Mouse (Mus musculus): ENCODE measurements at regions not wholly inside any gene's neighbourhood (a gene's known extent, or its start where the extent isn't known, plus 50 kb on each side); places are given as distances from the start of the nearest gene placed in this dataset.
A peak's percentile ranks its signal among the peaks of the same experiment; 100 is the strongest.

GRCm38 (mm10) chr10:24357636-24358035, 134.3 kb downstream of the Moxd1 start:
- DNase-seq, result no peak

DNA sequence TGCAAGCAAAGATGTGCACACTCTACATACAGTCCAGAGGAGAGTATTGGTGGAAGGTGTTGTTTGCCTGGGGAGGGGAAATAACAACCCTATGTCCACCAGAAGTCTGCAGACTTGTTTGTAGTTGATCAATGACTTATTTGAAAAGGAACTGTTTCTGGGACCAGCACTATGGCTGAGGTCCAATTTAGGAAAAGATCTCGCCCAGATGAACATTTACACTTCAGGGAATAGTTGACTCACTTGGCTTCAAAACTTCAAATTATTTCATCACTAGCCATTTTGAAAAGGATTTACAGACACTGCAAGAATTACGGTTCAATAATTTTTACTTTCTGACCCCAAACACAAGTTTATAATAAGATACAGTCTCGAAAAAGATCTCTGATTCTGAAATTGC, 138.1 kb downstream of the Moxd1 start:
- DNase-seq, result no peak

GRCm38 (mm10) chr10:24365369-24365768, 142.1 kb downstream of the Moxd1 start:
- DNase-seq, result no peak

DNA sequence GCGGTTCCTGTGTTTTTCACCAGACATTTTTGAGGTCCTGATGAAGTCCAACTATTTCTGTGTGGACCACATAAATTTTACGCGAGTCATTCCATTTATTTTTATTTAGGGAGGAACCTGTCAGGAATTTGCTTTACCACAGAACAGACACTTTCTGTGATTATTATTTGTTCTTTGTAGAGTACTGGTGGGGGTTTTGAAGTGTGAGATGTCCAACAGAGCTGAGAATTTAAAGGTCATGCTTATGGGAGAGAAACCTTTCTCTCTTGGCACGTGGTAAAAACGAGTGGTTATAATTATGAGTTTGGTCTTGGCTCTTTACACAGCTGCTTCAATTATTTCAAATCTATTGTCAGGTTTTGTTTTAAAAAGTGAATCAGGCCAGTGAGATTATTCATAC, 143.7 kb downstream of the Moxd1 start:
- DNase-seq, result no peak

DNA sequence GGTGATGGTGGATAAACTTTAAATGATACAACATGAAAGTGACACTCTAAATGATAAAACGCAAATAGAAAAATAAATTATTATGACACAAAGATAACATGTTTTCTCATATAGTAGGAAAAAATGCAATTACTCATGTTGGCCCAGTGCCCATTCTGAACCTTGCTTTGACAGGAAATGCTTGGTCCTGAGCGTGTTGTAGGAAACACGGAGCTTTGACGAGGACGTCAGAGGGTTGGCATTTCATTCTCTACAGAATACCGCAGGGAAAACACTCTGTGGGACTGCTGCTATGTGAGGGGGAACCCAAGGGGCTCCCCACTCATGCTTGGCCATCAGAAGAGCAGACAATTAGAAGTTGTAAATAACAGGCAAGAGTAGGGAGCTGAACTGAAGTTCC, 150.6 kb downstream of the Moxd1 start:
- no peak for DNase-seq

GRCm38 (mm10) chr10:24379291-24379690, 156.0 kb downstream of the Moxd1 start:
- DNase-seq, result no peak

GRCm38 (mm10) chr10:24380478-24381273, 157.4 kb downstream of the Moxd1 start:
- no peak for DNase-seq

GRCm38 (mm10) chr10:24381917-24382316, 158.6 kb downstream of the Moxd1 start:
- peak; percentile 20 for DNase-seq

DNA sequence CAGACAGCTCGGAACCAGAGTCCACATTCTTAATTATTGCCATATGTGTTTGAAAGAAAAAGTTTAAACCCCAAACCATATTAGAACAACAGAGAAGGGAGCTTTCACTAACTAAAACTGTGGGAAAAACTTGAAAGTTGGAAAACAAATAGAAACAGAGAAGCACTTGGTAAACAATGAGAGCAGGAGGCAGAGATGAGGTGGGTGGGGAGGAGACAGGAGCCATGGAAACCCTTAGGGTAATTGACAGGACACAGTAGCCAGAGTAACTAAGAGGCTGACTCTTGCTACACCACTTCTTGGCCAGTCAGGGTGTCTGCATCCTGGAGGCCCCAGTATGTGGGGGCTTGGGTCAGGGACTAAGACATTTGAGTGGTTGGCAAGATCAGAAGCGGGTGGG, 160.7 kb downstream of the Moxd1 start:
- DNase-seq, result no peak

GRCm38 (mm10) chr10:24388229-24388628, 164.9 kb downstream of the Moxd1 start:
- no peak for DNase-seq

- no peak for DNase-seq
Measured at GRCm38 (mm10) chr10:24391039-24391438, 167.7 kb downstream of the Moxd1 start.

DNA sequence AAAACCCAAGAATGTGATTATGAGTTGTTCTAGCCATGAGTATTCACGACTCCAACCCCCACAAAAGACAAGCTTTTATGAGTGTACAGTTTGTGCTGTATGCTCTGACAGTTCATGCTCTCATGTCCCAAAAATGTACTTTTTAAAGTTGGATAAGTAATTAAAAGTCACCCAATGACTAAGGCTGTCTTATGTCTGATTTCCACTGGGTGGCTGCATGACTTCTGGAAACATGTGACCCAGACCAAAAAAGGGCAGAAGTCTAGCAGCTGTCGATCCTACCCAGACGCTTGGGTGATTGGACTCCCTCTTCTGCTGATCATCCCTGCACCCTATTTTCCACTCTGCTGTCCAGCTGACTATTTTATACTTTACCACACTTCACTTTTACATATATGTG, 168.7 kb downstream of the Moxd1 start:
- DNase-seq, result no peak

DNA sequence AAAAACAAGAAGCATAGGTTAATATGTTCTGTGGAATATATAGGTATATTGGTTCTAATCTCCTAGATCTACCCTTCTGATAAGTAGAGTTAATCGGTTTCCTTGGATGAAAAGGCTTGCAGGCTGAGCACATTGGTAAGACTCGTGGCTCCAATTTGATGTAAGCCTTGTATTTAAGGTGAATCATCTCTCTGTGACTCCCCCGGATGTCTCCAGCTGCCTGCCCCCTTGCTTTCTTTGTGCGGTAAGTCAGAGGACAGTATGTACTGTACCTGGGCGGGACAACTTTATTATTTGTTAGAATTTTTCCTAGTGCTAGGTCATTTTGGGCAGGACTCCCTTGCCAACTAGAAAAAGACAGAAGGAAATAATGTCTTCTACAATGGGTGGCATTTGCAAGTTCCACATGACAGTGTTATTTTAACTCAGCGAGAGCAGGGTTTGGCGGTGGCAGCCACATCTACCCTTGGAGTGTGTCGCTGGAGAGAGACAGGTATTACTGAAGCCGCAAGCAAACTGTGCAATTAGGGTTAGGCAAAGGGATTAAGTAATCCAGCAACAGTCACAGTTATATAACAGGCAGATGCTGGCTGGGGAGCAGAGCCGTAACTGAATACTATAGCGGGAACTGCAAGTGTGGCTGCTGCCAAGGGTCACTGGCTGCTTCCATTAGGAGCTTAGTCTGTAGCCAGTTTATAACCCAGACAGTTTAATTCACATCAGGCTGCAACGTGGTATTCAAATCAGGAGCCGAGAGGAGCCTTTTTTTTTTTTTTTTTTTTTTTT, 172.9 kb downstream of the Moxd1 start:
- peak; percentile 12 for DNase-seq

DNA sequence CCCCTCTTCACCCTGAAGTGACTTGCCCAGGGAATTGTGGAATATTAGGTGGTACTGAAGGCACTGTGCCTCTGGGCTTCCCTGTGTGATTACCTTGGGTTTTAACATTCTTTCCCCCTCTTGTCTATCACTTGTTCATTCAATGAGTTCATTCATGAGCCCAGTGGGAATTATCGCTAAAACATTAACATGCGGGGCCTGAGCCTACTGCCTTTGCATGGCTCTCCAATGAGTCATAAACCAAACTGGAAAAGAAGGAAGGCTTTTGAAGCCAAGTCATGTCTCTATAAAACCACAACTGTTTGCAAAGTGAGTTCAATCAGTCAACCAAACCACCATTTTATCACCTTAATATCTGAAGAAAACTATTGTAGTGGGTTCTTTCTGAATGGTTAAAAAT, 173.8 kb downstream of the Moxd1 start:
- DNase-seq, result no peak

DNA sequence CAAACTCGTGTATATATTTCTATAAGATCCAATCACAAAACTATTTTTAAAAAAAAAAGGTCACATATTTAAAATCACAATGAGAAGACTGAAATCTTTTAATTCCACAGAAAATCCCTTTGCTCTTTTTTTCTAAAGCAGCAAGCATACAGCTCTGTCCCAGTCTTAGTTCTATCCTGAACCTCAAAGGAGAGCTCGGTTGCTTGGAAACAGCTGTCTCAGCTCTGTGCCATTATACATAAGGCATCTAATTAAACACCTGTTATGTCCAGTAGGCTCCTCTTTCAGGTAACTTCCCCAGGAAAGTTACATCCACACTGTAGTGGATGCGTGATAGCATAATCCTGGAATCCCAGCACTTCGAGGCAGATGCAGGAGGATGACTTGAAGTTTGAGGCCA, 181.5 kb downstream of the Moxd1 start:
- DNase-seq, result no peak

- DNase-seq, result no peak
Measured at GRCm38 (mm10) chr10:24406953-24407352, 183.6 kb downstream of the Moxd1 start.

- no peak for DNase-seq
Measured at GRCm38 (mm10) chr10:24407411-24408227, 184.3 kb downstream of the Moxd1 start.

- no peak for DNase-seq
Measured at GRCm38 (mm10) chr10:24409976-24410375, 185.3 kb upstream of the Ccn2 start.

DNA sequence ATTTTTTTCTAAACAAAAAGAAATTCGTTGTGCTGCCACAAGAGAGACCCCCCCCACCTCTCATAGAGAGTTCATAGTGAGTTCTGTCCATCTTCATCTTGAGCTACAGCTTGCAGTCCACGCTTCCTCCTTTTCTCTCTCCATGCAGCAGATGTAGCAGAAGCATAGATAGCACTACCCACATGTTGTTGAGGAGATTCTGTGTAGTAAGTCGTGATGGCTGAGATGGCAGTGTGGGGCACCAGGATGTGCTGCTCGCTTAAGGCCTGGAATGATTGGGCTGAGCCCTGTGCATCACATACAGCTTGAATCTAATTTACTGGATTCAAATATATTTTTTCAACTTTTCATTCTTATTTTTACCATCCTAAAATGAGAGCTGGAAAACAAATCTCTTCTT, 184.4 kb upstream of the Ccn2 start:
- no peak for DNase-seq

- no peak for DNase-seq
Measured at GRCm38 (mm10) chr10:24422498-24423160, 172.6 kb upstream of the Ccn2 start.

DNA sequence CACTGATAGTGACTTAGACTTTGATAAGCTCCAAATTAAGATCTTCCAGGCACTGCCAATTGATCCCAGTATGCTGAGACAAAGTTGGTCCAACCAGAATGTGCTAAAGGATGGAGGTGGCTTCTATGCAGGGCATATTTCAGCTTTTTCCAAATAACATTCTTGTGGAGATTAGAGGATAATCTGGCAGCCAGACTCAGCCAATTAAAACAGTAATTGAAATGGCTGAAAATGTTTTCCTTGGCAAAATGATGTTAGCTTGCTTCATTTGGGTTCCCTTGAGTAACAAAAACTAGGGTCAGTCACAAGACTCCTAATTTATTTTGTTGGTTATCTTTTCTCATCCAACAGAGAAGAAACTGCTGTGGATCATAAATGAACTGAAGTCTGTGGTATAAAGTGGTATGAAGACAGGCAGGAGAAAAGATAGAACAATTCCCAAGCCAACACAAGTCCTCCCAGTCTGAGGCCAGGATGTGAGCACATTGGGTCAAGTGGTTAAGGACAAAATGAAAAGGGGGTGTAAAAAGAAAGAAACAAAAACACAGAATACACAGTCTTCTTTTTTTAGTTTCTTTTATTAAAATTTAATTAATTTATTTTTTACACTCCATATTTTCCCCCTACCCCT, 161.4 kb upstream of the Ccn2 start:
- DNase-seq, result no peak

DNA sequence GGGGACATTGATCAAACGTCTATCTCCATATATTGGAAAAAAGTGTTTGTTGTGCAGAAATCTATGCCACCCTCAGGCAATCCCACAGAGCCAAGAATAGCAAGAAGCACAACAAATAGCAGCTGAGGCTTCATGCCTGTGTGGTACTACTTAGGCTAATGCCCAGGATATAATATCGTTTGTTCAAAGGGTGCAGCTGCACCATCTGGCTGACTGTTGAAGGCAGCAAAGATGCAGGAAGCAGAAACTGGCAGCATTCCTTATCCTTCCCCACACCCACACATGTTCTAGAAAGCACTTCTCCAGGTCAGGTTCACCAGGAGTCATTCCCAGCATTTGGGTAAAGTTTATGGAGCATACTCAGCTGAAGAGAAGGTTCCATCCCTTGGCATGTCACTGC, 158.1 kb upstream of the Ccn2 start:
- peak; percentile 7 for DNase-seq

Measured in right cerebral cortex, postnatal 25 days (tissue).